Mouse (Mus musculus): Measurements from ENCODE around the gene Slc7a7. TPM values are rescaled to one million over a fixed set of nuclear protein-coding genes. Genes with fewer than 3 reads are reported as not detected.

The Slc7a7 gene
- polyA plus RNA-seq, 1 experiment from 2014 or later: 5.2 TPM

DNA sequence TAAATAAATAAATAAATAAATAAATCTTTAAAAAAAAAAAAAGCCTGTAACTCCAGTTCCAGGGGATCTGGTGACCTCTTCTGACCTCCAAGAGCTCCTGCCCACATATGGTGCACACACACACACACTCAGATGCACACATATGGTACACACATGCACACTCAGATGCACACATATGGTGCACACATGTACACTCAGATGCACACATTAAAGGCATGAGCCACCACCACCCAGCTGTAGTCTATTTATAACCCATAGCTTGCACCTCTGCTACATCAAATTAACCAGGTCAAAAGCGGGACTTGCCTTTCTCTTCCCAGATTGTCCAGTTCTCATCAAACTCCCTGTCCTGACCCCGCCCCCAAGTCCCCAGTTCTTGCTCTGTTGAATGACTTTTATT lies 3.4 kb upstream of the Slc7a7 start:
- H3K4me2 ChIP-seq (replicated peaks): no peak overlapping the region
- 0 out of 2 replicates have a peak, but pooled peaks cover 4% of the 10 kb centered on the region for H3K4me1 ChIP-seq
- ATAC-seq (ENCODE audit: insufficient number of reproducible peaks, insufficient read depth, low FRiP score, low TSS enrichment): no peak
- H3K4me3 ChIP-seq: no peak overlapping the region
- peaks cover 13% of the 10 kb centered on the region for H3K27me3 ChIP-seq
- no peak overlapping the region for H3K9ac ChIP-seq
- no peak overlapping the region for H3K27ac ChIP-seq
- H3K36me3 ChIP-seq: no peaks in the 10 kb centered on the region
- WGBS: 58% methylated on average over 2 of the region's 2 CpGs
- no peaks in the 10 kb centered on the region for H3K9me3 ChIP-seq

DNA sequence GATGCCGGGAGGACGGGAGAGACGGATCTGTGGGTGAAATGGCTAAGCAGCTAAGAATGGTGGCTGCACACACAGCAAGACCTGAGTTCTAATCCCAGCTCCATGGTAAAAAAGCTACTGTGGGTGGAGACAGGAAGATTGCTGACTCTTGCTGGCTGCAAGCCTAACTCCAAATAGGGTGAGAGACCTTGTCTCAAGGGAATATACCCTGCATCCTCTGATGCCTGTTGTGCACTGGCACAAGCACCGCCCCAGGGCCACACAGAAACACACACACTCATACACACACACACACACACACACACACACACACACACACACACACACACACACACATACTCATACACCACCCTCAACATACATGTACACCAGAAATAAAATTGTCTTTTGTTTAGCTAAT lies 750 bp downstream of the Slc7a7 start:
- Histone ChIP-seq H3K4me1 (peaks cover 16% of the 10 kb centered on the region), H3K9me3 (no peaks in the 10 kb centered on the region), H3K4me3 (no peak overlapping the region), H3K36me3 (no peaks in the 10 kb centered on the region), H3K9ac (no peak overlapping the region), H3K27me3 (peaks cover 19% of the 10 kb centered on the region), H3K27ac (no peak overlapping the region), H3K4me2 (replicated peaks) (no peak overlapping the region)
- 51% methylated on average over 4 of the region's 4 CpGs for WGBS
- ATAC-seq (ENCODE audit: insufficient number of reproducible peaks, insufficient read depth, low FRiP score, low TSS enrichment): no peak

DNA sequence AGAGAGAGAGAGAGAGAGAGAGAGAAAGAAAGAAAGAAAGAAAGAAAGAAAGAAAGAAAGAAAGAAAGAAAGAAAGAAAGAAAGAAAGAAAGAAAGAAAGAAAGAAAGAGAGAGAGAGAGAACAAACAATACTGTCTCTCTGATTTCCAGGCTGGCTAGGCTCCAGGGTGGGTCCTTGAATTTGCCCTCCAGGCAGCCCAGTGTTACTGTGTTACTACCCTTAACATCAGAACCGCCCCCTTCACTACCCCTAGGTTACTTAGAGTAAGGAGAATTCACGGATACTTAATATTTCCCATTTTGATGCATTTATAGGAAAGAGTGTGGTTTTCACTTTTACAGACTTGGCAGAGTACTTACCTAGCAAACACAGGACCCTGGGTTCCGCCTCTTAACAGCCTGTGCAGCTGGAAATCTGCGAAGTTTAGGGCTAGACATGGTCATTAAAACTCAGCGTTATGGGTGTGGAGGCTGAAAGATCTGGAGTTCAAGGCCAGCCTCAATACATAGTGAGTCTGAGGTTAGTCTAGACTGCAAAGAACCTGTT lies 1.3 kb downstream of the Slc7a7 start:
- no peak for ATAC-seq (ENCODE audit: insufficient number of reproducible peaks, insufficient read depth, low FRiP score, low TSS enrichment)
- H3K27me3 ChIP-seq: peaks cover 19% of the 10 kb centered on the region
- no peak overlapping the region for H3K27ac ChIP-seq
- no peaks in the 10 kb centered on the region for H3K36me3 ChIP-seq
- no peak overlapping the region for H3K4me3 ChIP-seq
- no peak overlapping the region for H3K4me2 ChIP-seq (replicated peaks)
- peaks cover 16% of the 10 kb centered on the region for H3K4me1 ChIP-seq
- H3K9me3 ChIP-seq: no peaks in the 10 kb centered on the region
- WGBS: 31% methylated on average over 5 of the region's 5 CpGs
- no peak overlapping the region for H3K9ac ChIP-seq

DNA sequence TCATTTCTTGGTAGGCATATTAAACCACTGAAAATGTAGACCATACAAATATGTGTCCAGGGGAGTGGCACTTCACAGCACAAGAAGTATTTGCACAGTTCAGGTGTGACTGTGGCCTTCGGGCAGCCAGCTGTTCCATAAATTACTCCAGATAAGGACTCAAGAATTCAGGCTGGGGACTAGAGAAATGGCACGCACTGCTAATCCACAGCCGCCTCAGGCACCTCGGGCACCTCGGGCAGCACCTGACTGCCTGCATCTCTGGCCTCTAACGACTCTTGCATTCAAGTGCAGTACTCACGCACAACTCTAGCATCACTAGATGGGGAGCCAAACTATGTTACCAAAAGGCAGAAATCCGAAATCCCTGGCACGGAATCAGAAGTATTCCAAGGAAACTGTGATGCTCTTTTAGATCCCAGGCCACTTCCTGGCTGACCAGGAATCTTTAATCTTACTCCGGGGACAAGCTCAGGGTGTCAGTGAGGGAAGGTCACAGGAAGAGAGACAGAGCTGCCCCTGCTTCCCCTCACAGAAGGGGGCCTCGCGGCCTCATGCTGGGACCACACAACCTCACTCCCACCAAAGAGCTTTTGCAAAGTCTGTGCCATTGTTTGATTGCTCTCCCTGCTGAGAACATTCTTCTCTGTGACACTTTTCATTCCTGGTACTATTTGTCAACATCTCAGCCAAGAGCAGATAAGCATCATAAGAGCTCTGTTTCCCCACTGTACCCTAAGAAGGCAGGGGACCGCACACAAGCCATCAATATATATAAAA lies 2.1 kb downstream of the Slc7a7 start:
- no peaks in the 10 kb centered on the region for H3K9me3 ChIP-seq
- H3K36me3 ChIP-seq: no peaks in the 10 kb centered on the region
- H3K4me2 ChIP-seq (replicated peaks): no peak overlapping the region
- no peak overlapping the region for H3K9ac ChIP-seq
- peaks cover 18% of the 10 kb centered on the region for H3K4me1 ChIP-seq
- H3K4me3 ChIP-seq: no peak overlapping the region
- 12% methylated on average over 13 of the region's 13 CpGs for WGBS
- no peak overlapping the region for H3K27ac ChIP-seq
- ATAC-seq (ENCODE audit: insufficient number of reproducible peaks, insufficient read depth, low FRiP score, low TSS enrichment): no peak
- H3K27me3 ChIP-seq: peaks cover 19% of the 10 kb centered on the region

- peak overlapping the region; percentile 37 for H3K4me2 ChIP-seq (replicated peaks)
- no peak overlapping the region for H3K9ac ChIP-seq
- WGBS: 4% methylated on average over 18 of the region's 18 CpGs
- ATAC-seq (ENCODE audit: insufficient number of reproducible peaks, insufficient read depth, low FRiP score, low TSS enrichment): peak; percentile 59; the same call in 1 of the 2 replicates
- H3K27me3 ChIP-seq: peaks cover 19% of the 10 kb centered on the region
- peak overlapping the region; percentile 6 for H3K4me3 ChIP-seq
- no peak overlapping the region for H3K27ac ChIP-seq
- no peaks in the 10 kb centered on the region for H3K9me3 ChIP-seq
- peaks cover 26% of the 10 kb centered on the region for H3K4me1 ChIP-seq
- no peaks in the 10 kb centered on the region for H3K36me3 ChIP-seq
Measured at GRCm38 (mm10) chr14:54413877-54414700, 3.5 kb downstream of the Slc7a7 start.

- WGBS: 40% methylated on average over 2 of the region's 2 CpGs
Measured at GRCm38 (mm10) chr14:54412629-54413170, 4.9 kb downstream of the Slc7a7 start.

GRCm38 (mm10) chr14:54412000-54412576 lies 5.5 kb downstream of the Slc7a7 start:
- WGBS: 42% methylated on average over 9 of the region's 9 CpGs
- H3K9ac ChIP-seq: no peak overlapping the region
- H3K27me3 ChIP-seq: peaks cover 12% of the 10 kb centered on the region

More at GRCm38 (mm10) chr14:54412629-54413170, 4.9 kb downstream of the Slc7a7 start:
- ATAC-seq (ENCODE audit: insufficient number of reproducible peaks, insufficient read depth, low FRiP score, low TSS enrichment): no peak
- Histone ChIP-seq H3K4me2 (replicated peaks) (no peak overlapping the region), H3K4me3 (no peak overlapping the region), H3K27me3 (peaks cover 18% of the 10 kb centered on the region), H3K9ac (no peak overlapping the region), H3K27ac (no peak overlapping the region), H3K9me3 (no peaks in the 10 kb centered on the region), H3K36me3 (no peaks in the 10 kb centered on the region), H3K4me1 (peaks cover 26% of the 10 kb centered on the region)

DNA sequence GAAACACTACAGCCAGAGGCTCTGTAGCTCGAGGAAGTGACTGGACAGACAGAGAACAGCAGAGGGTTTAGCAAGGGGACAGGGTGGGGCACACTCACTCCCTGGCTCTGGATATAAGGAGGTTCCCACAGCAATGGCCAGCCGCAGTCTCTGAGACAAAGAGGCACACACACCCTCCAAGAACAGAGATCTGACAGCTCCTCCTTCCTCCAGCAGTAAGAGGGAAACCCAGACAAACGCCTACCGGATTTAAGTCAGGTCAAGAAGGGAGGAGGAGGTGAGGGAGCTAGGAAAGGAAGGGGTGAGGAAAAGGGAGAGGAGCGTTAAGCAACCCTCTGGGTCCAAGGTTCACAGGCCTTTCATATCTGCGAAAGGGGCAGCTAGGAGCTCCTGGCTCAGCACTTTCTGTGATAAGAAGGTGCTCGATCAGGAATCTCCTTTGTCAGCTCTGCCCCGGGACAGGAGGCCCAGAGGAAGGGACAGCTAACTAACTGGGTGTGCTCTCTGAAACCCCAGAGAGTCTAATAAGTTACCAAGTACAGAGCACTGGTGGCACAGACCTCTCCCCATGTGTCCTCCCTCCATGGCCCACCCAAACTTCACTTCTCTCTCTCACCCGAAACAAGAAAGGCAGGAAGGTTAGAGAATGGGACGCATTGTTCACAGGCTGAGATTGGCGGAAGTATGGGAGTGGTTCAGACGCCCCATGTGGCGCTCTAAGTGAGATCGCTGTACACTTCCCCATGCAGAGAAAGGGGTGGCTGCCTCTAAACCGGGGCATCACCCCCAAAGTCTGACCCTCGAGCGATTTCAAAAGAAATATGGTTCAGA lies 7.4 kb downstream of the Slc7a7 start:
- Histone ChIP-seq H3K4me1 (peaks cover 21% of the 10 kb centered on the region), H3K9me3 (no peaks in the 10 kb centered on the region), H3K9ac (peak overlapping the region; percentile 10; the same call in 1 of the 2 replicates), H3K4me3 (no peak overlapping the region), H3K27me3 (0 out of 2 replicates have a peak, but pooled peaks cover under 1% of the 10 kb centered on the region), H3K27ac (peak overlapping the region; percentile 12; the same call in 1 of the 2 replicates), H3K36me3 (no peaks in the 10 kb centered on the region), H3K4me2 (replicated peaks) (peak overlapping the region; percentile 0; the same call in 1 of the 2 replicates)
- ATAC-seq (ENCODE audit: insufficient number of reproducible peaks, insufficient read depth, low FRiP score, low TSS enrichment): no peak
- WGBS: 38% methylated on average over 17 of the region's 17 CpGs

More at GRCm38 (mm10) chr14:54412000-54412576, 5.5 kb downstream of the Slc7a7 start:
- Histone ChIP-seq H3K36me3 (no peaks in the 10 kb centered on the region), H3K4me2 (replicated peaks) (no peak overlapping the region), H3K27ac (no peak overlapping the region), H3K4me1 (peaks cover 21% of the 10 kb centered on the region), H3K4me3 (no peak overlapping the region), H3K9me3 (no peaks in the 10 kb centered on the region)
- ATAC-seq (ENCODE audit: insufficient number of reproducible peaks, insufficient read depth, low FRiP score, low TSS enrichment): no peak

GRCm38 (mm10) chr14:54409057-54409645 lies 8.4 kb downstream of the Slc7a7 start:
- no peak for ATAC-seq (ENCODE audit: insufficient number of reproducible peaks, insufficient read depth, low FRiP score, low TSS enrichment)
- peaks cover 16% of the 10 kb centered on the region for H3K4me1 ChIP-seq
- no peaks in the 10 kb centered on the region for H3K27me3 ChIP-seq
- no peaks in the 10 kb centered on the region for H3K36me3 ChIP-seq
- 77% methylated on average over 7 of the region's 7 CpGs for WGBS
- H3K9me3 ChIP-seq: no peaks in the 10 kb centered on the region
- no peak overlapping the region for H3K27ac ChIP-seq
- no peak overlapping the region for H3K4me3 ChIP-seq
- no peak overlapping the region for H3K9ac ChIP-seq
- no peak overlapping the region for H3K4me2 ChIP-seq (replicated peaks)

DNA sequence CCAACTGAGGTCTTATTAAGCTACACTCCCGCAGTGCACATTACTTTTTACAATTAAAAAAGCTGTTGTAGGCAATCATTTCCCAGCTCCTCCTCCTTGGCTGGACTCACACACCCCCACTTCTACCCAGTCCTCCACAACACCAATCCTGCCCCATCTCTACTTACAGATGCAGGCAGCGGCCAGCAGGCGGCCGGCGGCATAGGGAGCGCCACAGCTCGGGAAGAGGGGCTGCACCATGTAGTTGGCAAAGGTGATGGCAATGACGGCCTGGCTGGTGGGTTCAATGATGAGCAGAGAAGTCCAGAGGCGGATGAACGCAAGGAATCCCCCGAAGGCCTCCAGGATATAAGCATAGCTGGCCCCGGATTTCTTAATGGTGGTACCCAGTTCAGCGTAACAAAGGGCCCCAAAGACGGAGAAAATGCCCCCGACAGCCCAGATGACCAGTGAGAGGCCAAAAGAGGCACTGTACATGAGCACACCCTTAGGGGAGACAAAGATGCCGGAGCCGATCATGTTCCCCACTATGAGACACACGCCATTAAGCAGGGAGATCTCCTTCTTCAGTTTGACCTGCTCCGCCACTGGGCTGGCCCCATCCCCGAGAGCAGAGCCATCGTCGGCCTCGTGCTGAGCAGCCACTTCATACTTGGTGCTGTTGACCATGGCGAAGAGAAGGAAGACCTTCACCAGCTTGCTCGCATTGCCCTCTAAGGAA lies 9.1 kb downstream of the Slc7a7 start:
- H3K4me1 ChIP-seq: peaks cover 10% of the 10 kb centered on the region; the same call in 1 of the 2 replicates
- H3K4me3 ChIP-seq: no peak overlapping the region
- no peaks in the 10 kb centered on the region for H3K36me3 ChIP-seq
- no peak overlapping the region for H3K4me2 ChIP-seq (replicated peaks)
- H3K9ac ChIP-seq: no peak overlapping the region
- no peak for ATAC-seq (ENCODE audit: insufficient number of reproducible peaks, insufficient read depth, low FRiP score, low TSS enrichment)
- H3K27me3 ChIP-seq: no peaks in the 10 kb centered on the region
- no peak overlapping the region for H3K27ac ChIP-seq
- WGBS: 82% methylated on average over 25 of the region's 25 CpGs
- H3K9me3 ChIP-seq: no peaks in the 10 kb centered on the region

Data from embryonic facial prominence, embryonic 12.5 days (tissue).